Mouse (Mus musculus) central nervous system, embryonic 11.5 days (tissue): ENCODE data around the gene Tesmin. TPM values are rescaled to one million over a fixed set of nuclear protein-coding genes. Genes with fewer than 3 reads are reported as not detected.

Experiments
- polyA plus RNA-seq: library from polyadenylated mRNA; depleted of rRNA; stranded (reverse); fragments of >200 nt; gene quantifications from 2 replicates; pipeline ENCODE4 v1.2.3, GENCODE M21; 2012; rRNA removed

Gene Tesmin
- 0.24 and 0.35 TPM in 2 replicates for polyA plus RNA-seq

DNA sequence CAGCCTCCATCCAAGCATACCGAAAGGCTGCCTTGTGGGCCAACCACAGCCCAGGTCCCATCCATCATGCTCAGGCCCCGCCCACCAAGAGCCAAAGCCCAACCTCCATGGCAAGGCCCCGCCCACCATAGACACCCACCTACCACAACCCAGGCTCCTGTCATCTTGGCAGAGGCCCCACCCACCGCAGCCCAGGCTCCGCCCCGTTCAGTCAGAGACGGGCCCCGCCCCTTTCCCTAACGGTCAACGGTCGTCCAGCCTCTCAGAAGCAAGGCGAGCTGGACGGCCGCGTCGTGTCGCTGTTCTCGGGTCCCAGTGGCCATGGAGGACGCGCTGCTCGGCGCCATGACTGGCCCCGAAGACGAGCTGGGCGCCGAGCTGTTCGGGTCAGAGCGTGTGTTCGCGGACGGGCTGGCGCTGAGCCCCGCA is at the start of gene Tesmin:
TSS of gene Tesmin (plus strand) at position 229 of the 429 bp plus-strand sequence.

DNA sequence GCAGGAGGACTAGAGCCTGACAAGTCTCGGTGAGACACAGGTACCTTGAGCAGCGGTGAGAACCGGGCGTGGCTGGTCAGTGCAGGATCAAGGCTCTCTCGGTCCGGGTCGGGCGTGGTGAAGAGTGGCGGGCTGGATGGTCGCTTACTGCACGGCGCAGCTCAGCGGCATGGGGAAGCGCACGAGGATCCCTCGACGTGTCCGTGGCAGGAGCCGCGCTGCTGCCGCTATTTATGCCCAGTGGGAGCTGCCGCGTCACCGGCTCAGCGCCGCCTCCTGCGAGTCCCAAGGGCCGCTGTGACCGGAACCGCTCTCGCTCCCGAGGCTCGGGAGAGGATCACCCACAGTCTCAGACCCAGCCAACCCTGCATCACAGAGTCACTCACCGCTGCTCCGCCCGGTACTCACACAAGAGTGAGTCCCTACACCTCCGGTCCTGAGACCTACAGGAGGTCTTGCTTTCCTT is 25.6 kb downstream of the Tesmin start, which contains the start of gene Gal:
TSS of gene Gal (minus strand) at position 277 of the 466 bp plus-strand sequence.

Other genes with a start within 250 kb of the Tesmin start
- 81.4 and 130 TPM in 2 replicates for gene Mrpl21, start 106.0 kb upstream of the Tesmin start, polyA plus RNA-seq
- 7.3 and 9.1 TPM in 2 replicates for gene Ighmbp2, start 105.8 kb upstream of the Tesmin start, polyA plus RNA-seq
- 7.5 and 11.6 TPM in 2 replicates for gene Cpt1a, start 66.5 kb upstream of the Tesmin start, polyA plus RNA-seq
- gene Gal, start 25.7 kb downstream of the Tesmin start, polyA plus RNA-seq = 1.8 and 2.0 TPM in 2 replicates
- gene Ppp6r3, start 186.9 kb downstream of the Tesmin start, polyA plus RNA-seq = 110 and 114 TPM in 2 replicates